Mouse (Mus musculus) embryonic stem cell, embryonic (primary cell): ENCODE measurements around the gene Pkn3.
"Not testable (repeated sequence)": the region's sequence is repeated elsewhere in the genome, so short reads cannot be mapped to it uniquely, and the experiment has no call there.

Experiments
- CTCF ChIA-PET, 4 experiments: fragments of 300-600 bp in 2 of 4; fragments of 350-600 bp in 2 of 4; sonication (Branson Sonifier 250); formaldehyde crosslinking; loops; one replicate each; lab custom pipeline; 2022; ENCODE audit warnings: inconsistent platforms in 2 of 4; lab: Charles Lee
- POLR2A ChIA-PET, 4 experiments: fragments of 300-600 bp in 2 of 4; fragments of 350-600 bp in 2 of 4; sonication (Branson Sonifier 250); formaldehyde crosslinking; loops; one replicate each; lab custom pipeline; 2022; ENCODE audit warnings: antibody characterized with exemption in 4 of 4, inconsistent platforms in 1 of 4; lab: Charles Lee

Pkn3 gene

GRCm38 (mm10) chr2:30077502-30078348 is at the start of gene Pkn3:
Gene Pkn3 (plus strand): TSS chr2:30077684.
- CTCF ChIA-PET = interaction anchor here (0.5 to 3.8 kb wide), 33 partner anchors 9 to 705 kb away, joined by 3 to 23 read pairs (median 3); partner anchors contain the start of genes Zdhhc12 (in 2 of the 4), Endog (in 1 of the 4), Gm13547 (in 1 of the 4) and Set (in 1 of the 4)
- POLR2A ChIA-PET = interaction anchor here (0.5 to 5.4 kb wide), 39 partner anchors 9 to 315 kb away, joined by 3 to 52 read pairs (median 4); partner anchors contain the start of genes Tbc1d13 (in 2 of the 4), Zdhhc12 (in 2 of the 4), Dolpp1 (in 1 of the 4) and Endog (in 1 of the 4)

GRCm38 (mm10) chr2:30032244-30032846 is 45.1 kb upstream of the Pkn3 start:
- ChIA-PET POLR2A (interaction anchor here (0.6 to 3.0 kb wide), 37 partner anchors 8 to 326 kb away, joined by 3 to 17 read pairs (median 3); partner anchors contain the start of genes Wdr34 (in 2 of the 4) and Odf2 (in 1 of the 4)), CTCF (interaction anchor here (0.6 to 2.2 kb wide), 30 partner anchors 9 to 450 kb away, joined by 3 to 15 read pairs (median 3); partner anchors contain the start of gene Pkn3 (in 1 of the 4))

- POLR2A ChIA-PET = interaction anchor here (0.7 to 3.0 kb wide), 25 partner anchors 9 to 143 kb away, joined by 3 to 17 read pairs (median 4); partner anchors contain the start of genes Odf2 (in 1 of the 4) and Wdr34 (in 1 of the 4)
- CTCF ChIA-PET = interaction anchor here (0.6 to 2.2 kb wide), 16 partner anchors 10 to 450 kb away, joined by 3 to 15 read pairs (median 3); no protein-coding TSS in a partner anchor
These were observed 44.5 kb upstream of the Pkn3 start for GRCm38 (mm10) chr2:30032957-30033356.

GRCm38 (mm10) chr2:30037762-30038161 is 39.7 kb upstream of the Pkn3 start:
- CTCF ChIA-PET = no interaction called here
- POLR2A ChIA-PET = interaction anchor here in 2 of 4 experiments (0.9 to 2.0 kb wide), 7 partner anchors 11 to 267 kb away, joined by 3 to 7 read pairs (median 3); partner anchors contain the start of genes Tbc1d13 (in 1 of the 2) and Wdr34 (in 1 of the 2)

- POLR2A ChIA-PET = interaction anchor here in 2 of 4 experiments (0.8 to 2.0 kb wide), 12 partner anchors 10 to 267 kb away, joined by 3 to 10 read pairs (median 3); partner anchors contain the start of genes Pkn3 (in 1 of the 2), Tbc1d13 (in 1 of the 2) and Wdr34 (in 1 of the 2)
- CTCF ChIA-PET = interaction anchor here in 1 of 4 experiments (0.7 kb wide), 1 partner anchor 9 kb away, joined by 3 read pairs; no protein-coding TSS in a partner anchor
These were observed 39.1 kb upstream of the Pkn3 start for GRCm38 (mm10) chr2:30038370-30038769.

GRCm38 (mm10) chr2:30039687-30040086 is 37.8 kb upstream of the Pkn3 start:
- ChIA-PET POLR2A (interaction anchor here in 3 of 4 experiments (0.7 to 1.2 kb wide), 7 partner anchors 9 to 241 kb away, joined by 3 to 4 read pairs (median 3); no protein-coding TSS in a partner anchor), CTCF (interaction anchor here in 1 of 4 experiments (0.7 kb wide), 1 partner anchor 112 kb away, joined by 7 read pairs; no protein-coding TSS in a partner anchor)

- ChIA-PET CTCF (interaction anchor here in 3 of 4 experiments (1.1 to 2.9 kb wide), 5 partner anchors 10 to 41 kb away, joined by 3 to 15 read pairs (median 8); no protein-coding TSS in a partner anchor), POLR2A (interaction anchor here in 3 of 4 experiments (0.5 to 2.9 kb wide), 15 partner anchors 8 to 373 kb away, joined by 3 to 17 read pairs (median 4); partner anchors contain the start of genes Crat (in 1 of the 3) and Sptan1 (in 1 of the 3))
These were observed 35.0 kb upstream of the Pkn3 start for GRCm38 (mm10) chr2:30042445-30042844.

GRCm38 (mm10) chr2:30044550-30044949 is 32.9 kb upstream of the Pkn3 start:
- ChIA-PET POLR2A (interaction anchor here in 2 of 4 experiments (0.6 to 10.4 kb wide), 8 partner anchors 12 to 29 kb away, joined by 3 to 156 read pairs (median 8); partner anchors contain the start of gene Set (in 1 of the 2)), CTCF (interaction anchor here (1.0 to 2.9 kb wide), 5 partner anchors 12 to 279 kb away, joined by 4 to 15 read pairs (median 8); no protein-coding TSS in a partner anchor)

GRCm38 (mm10) chr2:30047127-30047526 is 30.4 kb upstream of the Pkn3 start:
- POLR2A ChIA-PET = interaction anchor here in 3 of 4 experiments (0.7 to 10.4 kb wide), 10 partner anchors 11 to 867 kb away, joined by 3 to 156 read pairs (median 10); partner anchors contain the start of genes Ntmt1 (in 1 of the 3) and Tbc1d13 (in 1 of the 3)
- CTCF ChIA-PET = interaction anchor here in 2 of 4 experiments (0.5 to 0.9 kb wide), 4 partner anchors 134 to 867 kb away, joined by 3 to 6 read pairs (median 4); no protein-coding TSS in a partner anchor

GRCm38 (mm10) chr2:30048101-30048501 is 29.4 kb upstream of the Pkn3 start:
- CTCF ChIA-PET = interaction anchor here in 2 of 4 experiments (0.6 to 1.7 kb wide), 4 partner anchors 15 to 1027 kb away, joined by 3 to 6 read pairs (median 4); no protein-coding TSS in a partner anchor
- POLR2A ChIA-PET = interaction anchor here (0.6 to 10.4 kb wide), 64 partner anchors 9 to 473 kb away, joined by 3 to 156 read pairs (median 5); partner anchors contain the start of genes Pkn3 (in 2 of the 4), Set (in 2 of the 4), Tbc1d13 (in 2 of the 4) and Endog (in 1 of the 4)

GRCm38 (mm10) chr2:30048699-30049388 is 28.6 kb upstream of the Pkn3 start, which contains the start of gene Wdr34:
Gene Wdr34 (minus strand): TSS chr2:30048881.
- ChIA-PET CTCF (interaction anchor here in 2 of 4 experiments (0.5 to 1.7 kb wide), 5 partner anchors 8 to 166 kb away, joined by 3 to 4 read pairs (median 3); partner anchors contain the start of gene Set (in 1 of the 2)), POLR2A (interaction anchor here (0.5 to 10.4 kb wide), 82 partner anchors 8 to 474 kb away, joined by 3 to 156 read pairs (median 4); partner anchors contain the start of genes Set (in 3 of the 4), Odf2 (in 2 of the 4), Tbc1d13 (in 2 of the 4) and Zdhhc12 (in 2 of the 4))

- POLR2A ChIA-PET = interaction anchor here in 3 of 4 experiments (0.6 to 10.4 kb wide), 46 partner anchors 10 to 758 kb away, joined by 3 to 156 read pairs (median 5); partner anchors contain the start of genes Odf2 (in 2 of the 3), Tbc1d13 (in 2 of the 3), Endog (in 1 of the 3) and Gle1 (in 1 of the 3)
- CTCF ChIA-PET = interaction anchor here in 2 of 4 experiments (0.5 to 1.7 kb wide), 4 partner anchors 14 to 534 kb away, joined by 3 to 4 read pairs (median 3); partner anchors contain the start of genes Cercam (in 1 of the 2) and Pkn3 (in 1 of the 2)
These were observed 27.7 kb upstream of the Pkn3 start for GRCm38 (mm10) chr2:30049831-30050230.

GRCm38 (mm10) chr2:30051992-30052761 is 25.3 kb upstream of the Pkn3 start:
- CTCF ChIA-PET = interaction anchor here (0.6 to 2.5 kb wide), 14 partner anchors 8 to 1079 kb away, joined by 3 to 11 read pairs (median 4); partner anchors contain the start of gene Pkn3 (in 1 of the 4)
- POLR2A ChIA-PET = interaction anchor here (0.5 to 10.4 kb wide), 14 partner anchors 8 to 1419 kb away, joined by 3 to 156 read pairs (median 4); partner anchors contain the start of gene Zdhhc12 (in 1 of the 4)

- POLR2A ChIA-PET = interaction anchor here in 2 of 4 experiments (1.0 to 1.4 kb wide), 2 partner anchors 10 kb away, joined by 4 to 6 read pairs; no protein-coding TSS in a partner anchor
- CTCF ChIA-PET = not testable (repeated sequence)
These were observed 22.2 kb upstream of the Pkn3 start for GRCm38 (mm10) chr2:30055310-30055709.
